Mouse (Mus musculus): ENCODE measurements at regions not wholly inside any gene's neighbourhood (a gene's known extent, or its start where the extent isn't known, plus 50 kb on each side); places are given as distances from the start of the nearest gene placed in this dataset.

GRCm38 (mm10) chr10:118621546-118621945 lies 180.7 kb downstream of the Ifng start:
- DNase-seq (ENCODE audit: extremely low spot score, low read depth, low spot score) = no peak

GRCm38 (mm10) chr10:118622131-118622530 lies 181.3 kb downstream of the Ifng start:
- no peak for DNase-seq (ENCODE audit: extremely low spot score, low read depth, low spot score)

DNA sequence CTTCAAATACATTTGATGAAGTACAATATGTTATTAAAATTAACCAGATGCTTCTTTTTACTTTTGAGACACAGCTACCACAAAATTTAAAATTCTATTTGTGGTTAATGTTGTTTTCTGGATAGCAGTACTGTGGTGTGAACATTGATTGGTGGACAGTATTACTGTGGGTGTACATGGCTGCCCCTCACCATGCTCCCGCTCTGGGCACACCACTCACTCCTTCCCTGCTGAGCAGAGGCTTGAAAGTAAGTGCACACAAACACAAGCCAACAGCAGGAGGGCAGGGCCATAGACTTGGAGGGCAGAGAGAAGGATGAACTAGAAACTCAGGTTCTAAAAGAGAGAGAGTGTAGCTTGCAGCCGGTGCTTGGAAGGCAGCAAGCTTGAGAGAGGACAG lies 182.1 kb downstream of the Ifng start:
- DNase-seq (ENCODE audit: extremely low spot score, low read depth, low spot score) = no peak

DNA sequence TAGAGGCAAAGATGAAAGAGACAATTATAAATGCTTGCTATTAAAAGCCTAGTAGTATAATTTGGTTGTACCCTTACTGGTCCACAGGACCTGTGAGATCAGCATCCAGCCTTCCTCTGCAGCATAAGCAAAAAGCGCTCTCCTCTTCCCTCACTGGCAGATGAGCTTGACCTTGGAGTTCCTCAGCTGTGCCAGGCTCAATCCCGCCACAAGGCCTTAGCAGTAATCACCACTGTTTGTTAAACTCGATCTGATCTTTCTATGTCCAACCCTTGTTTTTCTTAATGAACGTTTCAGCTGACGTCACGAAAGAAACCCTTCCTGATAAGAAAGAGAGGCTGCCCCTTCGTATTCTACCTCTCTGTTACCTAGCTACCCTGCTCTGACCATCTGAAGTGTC lies 183.5 kb downstream of the Ifng start:
- no peak for DNase-seq (ENCODE audit: extremely low spot score, low read depth, low spot score)

DNA sequence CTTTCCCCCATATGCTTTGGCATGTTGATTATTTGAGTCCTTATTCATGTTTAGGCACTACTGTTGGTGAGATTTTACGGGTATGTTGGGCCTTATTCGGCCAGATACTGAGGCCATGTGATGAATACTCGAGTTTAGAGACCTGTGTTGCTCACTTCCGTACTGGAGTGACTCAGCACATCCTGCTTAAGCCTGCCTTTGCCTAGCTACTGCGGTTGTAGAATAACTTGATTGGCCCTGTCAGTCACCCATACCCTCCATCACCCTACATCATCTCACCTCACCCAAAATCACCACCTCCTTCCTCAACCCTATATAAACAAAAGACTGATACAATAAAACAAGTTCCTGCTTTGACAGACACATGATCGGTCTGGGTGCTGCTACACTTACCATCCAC lies 187.2 kb downstream of the Ifng start:
- no peak for DNase-seq (ENCODE audit: extremely low spot score, low read depth, low spot score)

GRCm38 (mm10) chr10:118629360-118630040 lies 188.7 kb downstream of the Ifng start:
- no peak for DNase-seq (ENCODE audit: extremely low spot score, low read depth, low spot score)

DNA sequence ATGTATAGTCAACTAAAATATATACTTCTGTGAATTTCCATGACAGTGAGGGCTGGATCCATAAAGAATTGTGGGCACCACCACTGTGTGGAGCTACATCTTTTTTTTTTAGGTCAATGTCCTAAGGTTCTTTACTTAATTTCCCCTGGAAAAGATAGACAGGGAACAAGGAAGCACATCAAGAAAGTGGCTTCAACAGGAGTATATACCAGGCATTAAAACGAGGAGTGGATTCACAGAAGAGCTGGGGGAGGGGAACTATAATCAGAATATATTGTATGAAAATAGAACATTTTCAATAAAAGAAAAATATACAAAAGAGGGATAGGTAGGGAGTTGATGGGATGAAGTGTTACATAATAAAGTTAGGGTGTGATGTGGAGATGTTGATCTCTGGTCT lies 190.9 kb downstream of the Ifng start:
- no peak for DNase-seq (ENCODE audit: extremely low spot score, low read depth, low spot score)

DNA sequence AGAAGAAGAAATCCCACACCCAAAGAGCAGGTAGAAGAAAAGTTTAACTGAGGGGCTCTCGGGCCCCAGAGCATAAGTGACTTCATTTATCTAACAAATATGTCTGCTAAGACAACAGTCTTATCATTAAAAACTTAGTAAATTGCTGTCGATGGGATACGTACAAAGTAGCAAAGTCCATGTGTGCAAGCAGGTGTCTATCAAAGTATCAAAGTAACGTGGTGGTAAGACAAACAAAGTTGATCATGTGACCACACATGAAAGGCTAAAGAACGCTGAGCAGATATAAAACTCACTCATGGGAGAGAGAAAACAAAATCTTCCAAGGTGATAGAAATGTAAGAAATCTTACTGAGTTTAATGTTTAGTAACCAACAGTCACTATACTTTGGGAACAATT lies 191.3 kb downstream of the Ifng start:
- no peak for DNase-seq (ENCODE audit: extremely low spot score, low read depth, low spot score)

DNA sequence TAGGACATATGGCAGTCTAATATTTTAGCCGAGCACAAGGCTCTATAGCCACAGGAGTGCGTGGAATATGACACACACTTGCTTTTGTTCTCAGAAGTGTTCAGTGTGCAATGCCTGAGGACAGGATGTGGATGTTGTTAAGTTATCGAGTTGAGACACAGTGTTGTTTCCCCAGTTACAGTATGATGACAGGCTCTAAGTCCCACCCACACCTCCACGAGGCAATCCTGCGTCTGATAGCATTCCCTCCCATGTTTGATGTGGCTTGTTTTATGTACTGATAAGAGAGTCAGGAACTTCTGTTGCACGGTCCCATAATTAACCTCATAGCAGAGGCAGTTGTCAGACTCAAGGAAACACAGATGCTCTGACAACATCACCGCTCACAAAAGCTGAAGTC lies 192.6 kb downstream of the Ifng start:
- no peak for DNase-seq (ENCODE audit: extremely low spot score, low read depth, low spot score)

- DNase-seq (ENCODE audit: extremely low spot score, low read depth, low spot score) = no peak
Observed at GRCm38 (mm10) chr10:118639097-118639496, 198.3 kb downstream of the Ifng start.

DNA sequence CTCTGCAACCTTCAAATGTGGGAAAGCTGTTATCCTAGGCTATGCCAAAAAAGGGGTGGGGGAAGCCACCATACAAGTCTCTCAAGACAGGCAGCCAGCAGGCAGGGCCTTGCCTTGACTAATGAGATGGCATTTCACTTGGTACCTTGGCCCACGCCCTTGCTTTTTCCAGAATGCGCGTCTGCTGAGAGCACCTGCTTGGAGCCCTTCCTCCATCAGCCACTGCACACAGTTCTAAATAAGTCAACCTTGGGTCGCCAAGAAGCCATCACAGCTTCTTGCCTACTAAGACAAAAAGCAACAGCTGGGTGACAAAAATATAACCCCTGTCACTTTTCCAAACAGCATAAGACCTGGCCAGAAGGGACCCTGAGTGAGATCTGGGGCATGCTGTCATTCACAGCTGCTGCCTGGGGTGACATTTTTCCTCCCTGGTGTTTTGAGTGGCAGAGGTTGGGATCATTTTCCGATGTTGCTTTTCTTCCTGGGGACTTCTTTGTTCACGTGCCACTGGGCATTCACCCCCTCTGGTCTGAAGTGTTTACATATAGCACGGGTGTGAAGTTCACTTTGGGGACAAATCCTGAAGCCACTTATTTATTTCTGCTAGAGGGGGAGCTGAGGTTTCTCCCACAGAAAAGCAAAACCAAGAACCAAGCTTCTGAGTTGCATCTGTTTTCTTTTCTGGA lies 199.4 kb downstream of the Ifng start:
- no peak for DNase-seq (ENCODE audit: extremely low spot score, low read depth, low spot score)

- DNase-seq (ENCODE audit: extremely low spot score, low read depth, low spot score) = no peak
Observed at GRCm38 (mm10) chr10:118640810-118641427, 200.1 kb downstream of the Ifng start.

- DNase-seq (ENCODE audit: extremely low spot score, low read depth, low spot score) = no peak
Observed at GRCm38 (mm10) chr10:118643622-118644021, 202.8 kb downstream of the Ifng start.

DNA sequence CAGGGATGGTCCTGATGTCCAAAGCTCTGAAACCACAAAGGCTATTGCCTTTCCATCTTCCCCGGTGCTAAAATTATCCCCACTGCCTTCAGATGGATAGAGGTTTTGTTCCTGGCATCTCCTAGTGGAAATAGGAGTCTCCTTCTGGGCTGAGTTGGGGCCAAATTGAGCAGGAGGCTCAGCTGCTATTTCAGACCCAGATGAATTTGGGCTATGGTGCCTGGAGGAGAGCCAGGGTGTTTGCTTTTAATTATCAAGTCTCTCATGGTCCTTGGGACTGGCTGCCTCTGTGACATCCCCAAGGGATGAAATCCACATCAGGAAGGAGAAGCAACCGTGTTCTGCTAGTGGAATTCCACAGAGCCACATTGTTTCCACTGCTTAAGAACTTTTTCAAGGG lies 207.3 kb downstream of the Ifng start:
- DNase-seq (ENCODE audit: extremely low spot score, low read depth, low spot score) = no peak

DNA sequence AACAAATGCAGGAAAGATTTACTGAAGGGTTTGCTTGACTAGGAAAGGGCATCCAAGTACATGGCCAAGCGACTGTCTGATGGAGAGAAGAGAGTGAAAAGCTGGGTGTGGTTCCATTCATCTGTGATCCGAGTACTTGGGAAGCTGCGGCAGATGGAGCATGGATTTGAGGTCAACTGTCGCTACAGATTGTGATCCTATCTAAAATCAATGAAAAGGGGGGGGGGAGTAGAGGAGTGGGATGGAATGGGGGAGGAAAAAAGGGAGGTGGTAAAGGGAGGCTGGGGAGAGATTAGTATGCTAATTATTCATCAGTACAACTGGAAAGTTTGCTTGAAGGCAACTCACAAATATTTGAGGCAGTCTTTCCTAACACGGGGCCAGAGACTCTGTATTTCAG lies 213.4 kb downstream of the Dyrk2 start:
- DNase-seq (ENCODE audit: extremely low spot score, low read depth, low spot score) = no peak

DNA sequence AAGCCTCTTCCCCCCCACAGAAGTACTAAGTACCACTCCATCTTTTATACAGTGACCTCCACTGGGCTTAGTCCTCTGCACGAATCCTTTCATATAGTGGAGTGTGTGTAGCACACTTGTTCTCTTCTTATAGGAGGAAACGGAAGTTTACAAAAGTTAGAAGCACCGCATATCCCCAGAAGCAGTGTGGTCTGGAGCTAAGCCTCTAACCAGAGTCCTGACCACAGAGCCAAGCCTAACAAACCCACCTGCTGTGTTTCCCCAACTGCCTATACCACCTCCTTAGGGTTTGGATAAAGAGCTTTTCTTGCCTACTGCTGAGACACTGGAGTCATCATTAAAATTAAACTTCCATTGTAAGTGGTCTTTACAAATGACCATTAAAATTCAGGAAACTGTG lies 204.0 kb downstream of the Dyrk2 start:
- no peak for DNase-seq (ENCODE audit: extremely low spot score, low read depth, low spot score)

GRCm38 (mm10) chr10:118675816-118676465 lies 194.1 kb downstream of the Dyrk2 start:
- peak; percentile 14 for DNase-seq (ENCODE audit: extremely low spot score, low read depth, low spot score)

- no peak for DNase-seq (ENCODE audit: extremely low spot score, low read depth, low spot score)
Observed at GRCm38 (mm10) chr10:118678750-118679418, 191.1 kb downstream of the Dyrk2 start.

DNA sequence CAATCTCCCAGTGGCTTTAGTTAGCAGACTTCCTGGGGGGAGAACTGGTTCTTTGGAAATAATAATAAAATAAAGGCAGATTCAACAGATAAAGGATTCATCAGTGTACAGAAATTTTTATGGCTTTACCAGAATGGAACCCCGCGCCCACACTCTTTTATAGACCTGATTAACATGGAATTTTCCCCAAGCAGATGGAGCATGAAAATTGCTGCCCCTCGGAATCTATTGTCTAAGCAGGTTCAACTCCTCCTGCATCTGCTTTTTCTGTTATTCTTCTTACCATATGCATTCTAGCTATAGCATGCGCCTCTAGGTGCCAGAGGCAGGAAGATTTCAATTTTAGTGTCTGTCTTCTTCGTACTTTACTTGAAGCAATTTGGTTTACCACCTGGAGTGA lies 190.5 kb downstream of the Dyrk2 start:
- DNase-seq (ENCODE audit: extremely low spot score, low read depth, low spot score) = no peak

- DNase-seq (ENCODE audit: extremely low spot score, low read depth, low spot score) = no peak
Observed at GRCm38 (mm10) chr10:118680896-118681295, 189.1 kb downstream of the Dyrk2 start.

DNA sequence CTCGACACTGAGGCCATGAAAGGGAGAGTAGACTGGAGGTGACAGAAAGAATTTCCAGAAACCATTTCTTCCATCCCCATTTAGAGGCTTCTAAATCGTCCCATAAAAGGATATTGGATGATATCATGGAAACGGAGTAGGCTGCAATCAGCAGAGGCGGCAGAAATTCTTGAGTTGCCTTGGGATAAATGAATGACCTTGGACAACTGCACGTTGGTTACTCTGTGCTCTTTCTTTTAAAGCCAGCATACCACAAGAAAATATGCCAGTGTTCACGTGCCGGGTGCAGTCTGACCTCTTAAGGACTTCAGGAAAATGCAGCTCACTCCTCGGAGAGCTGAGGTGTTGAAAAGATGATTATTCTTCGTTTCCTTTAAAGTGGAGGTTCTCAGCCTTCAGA lies 186.7 kb downstream of the Dyrk2 start:
- DNase-seq (ENCODE audit: extremely low spot score, low read depth, low spot score) = no peak
